Mouse (Mus musculus): ENCODE data around the gene Kpna6.

GRCm38 (mm10) chr4:129621283-129621841 lies 51.2 kb downstream of the Kpna6 start:
- no peak for TF ChIP-seq CTCF (IDR thresholded peaks at IDR 0.05; ENCODE audit: borderline replicate concordance, extremely low read depth, insufficient read depth, insufficient read length)
- TF ChIP-seq POLR2A (IDR thresholded peaks at IDR 0.05; ENCODE audit: borderline replicate concordance, extremely low read depth, insufficient read depth, insufficient read length, poor library complexity, severe bottlenecking) = no peak

All from brain, embryonic 14.5 days (tissue).